Mouse (Mus musculus) heart, embryonic 13.5 days (tissue): Measurements from ENCODE around the gene Sept5. TPM values are rescaled to one million over a fixed set of nuclear protein-coding genes. Genes with fewer than 3 reads are reported as not detected.

Source experiments
- ATAC-seq: fragments of 200-750 bp; cut with Nextera tagmentation; 2 replicates; pipeline ENCODE4 v1.8.0; 2017; ENCODE audit warnings: moderate TSS enrichment; ENCODE audit not compliant: insufficient number of reproducible peaks, low FRiP score, low TSS enrichment; ENCODE audit errors: extremely low read depth
- H3K27ac ChIP-seq: fragments of 300-500 bp; sonication (generic); replicated peaks from 2 replicates; pipeline ENCODE4 v1.5.1; 2015; ENCODE audit warnings: moderate library complexity, mild to moderate bottlenecking, inconsistent platforms
- H3K27me3 ChIP-seq: fragments of 300-500 bp; sonication (generic); replicated peaks from 2 replicates; pipeline ENCODE4 v1.6.1; 2015; ENCODE audit warnings: mild to moderate bottlenecking, inconsistent platforms
- H3K36me3 ChIP-seq: fragments of 300-500 bp; sonication (generic); 2 replicates; pipeline ENCODE4 v1.6.1; 2015; ENCODE audit warnings: mild to moderate bottlenecking, inconsistent platforms
- H3K4me1 ChIP-seq: fragments of 300-500 bp; sonication (generic); 2 replicates; pipeline ENCODE4 v1.6.1; 2015; ENCODE audit warnings: inconsistent platforms
- H3K4me2 ChIP-seq: fragments of 300-500 bp; sonication (generic); 2 replicates; pipeline ENCODE4 v1.6.1; 2015; ENCODE audit warnings: inconsistent platforms, mild to moderate bottlenecking, moderate library complexity
- H3K4me3 ChIP-seq: fragments of 300-500 bp; sonication (generic); 2 replicates; pipeline ENCODE4 v1.5.1; 2015; ENCODE audit warnings: moderate library complexity, mild to moderate bottlenecking, inconsistent platforms
- H3K9ac ChIP-seq: fragments of 300-500 bp; sonication (generic); 2 replicates; pipeline ENCODE4 v1.6.1; 2015; ENCODE audit warnings: inconsistent platforms, mild to moderate bottlenecking, moderate library complexity
- H3K9me3 ChIP-seq: fragments of 300-500 bp; sonication (generic); 2 replicates; pipeline ENCODE4 v1.6.1; 2016; ENCODE audit warnings: inconsistent platforms
- WGBS: fragments of 180-500 bp; shearing (Covaris S2); methylation state at CpG from one replicate; pipeline ENCODE4 v1.1.7; 2015; ENCODE audit warnings: mixed read lengths; 5-methylcytosine and 5-hydroxymethylcytosine counted together
- polyA plus RNA-seq: library from polyadenylated mRNA; unstranded; fragments of >200 nt; fragmentation: Nextera tagmentation; extraction: Ambion mirVana; gene quantifications from 2 replicates; pipeline ENCODE4 v1.2.1, GENCODE M21; 2015

The Sept5 gene
- polyA plus RNA-seq, 1 experiment from 2014 or later: 8.8 TPM

DNA sequence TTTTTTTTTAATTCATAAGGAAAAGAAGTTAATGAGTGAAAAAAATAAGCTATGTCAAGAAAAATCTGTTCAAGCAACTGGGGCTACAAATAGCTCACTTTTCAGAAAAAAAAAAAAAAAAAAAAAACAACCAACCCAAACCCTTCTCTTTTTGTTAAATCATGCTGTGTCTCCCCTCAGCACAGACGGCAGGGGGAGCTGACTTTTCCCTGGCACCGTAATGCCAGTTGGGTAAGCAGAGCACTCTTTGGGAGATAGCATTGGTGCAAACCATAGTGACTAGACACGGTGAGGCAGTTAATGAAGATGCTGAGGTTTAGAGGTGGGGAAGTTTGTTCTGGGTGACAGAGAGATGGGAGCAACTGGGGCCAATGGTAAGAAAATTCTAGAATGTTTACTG is 2.3 kb upstream of the Sept5 start:
- Histone ChIP-seq H3K36me3 (no peaks in the 10 kb centered on the region), H3K4me2 (no peak overlapping the region), H3K27ac (no peak overlapping the region), H3K27me3 (peaks cover 53% of the 10 kb centered on the region), H3K4me1 (peaks cover 14% of the 10 kb centered on the region; the same call in 1 of the 2 replicates), H3K9ac (no peak overlapping the region), H3K9me3 (no peaks in the 10 kb centered on the region), H3K4me3 (no peak overlapping the region)
- 62% methylated on average over 3 of the region's 3 CpGs for WGBS
- ATAC-seq: no peak

DNA sequence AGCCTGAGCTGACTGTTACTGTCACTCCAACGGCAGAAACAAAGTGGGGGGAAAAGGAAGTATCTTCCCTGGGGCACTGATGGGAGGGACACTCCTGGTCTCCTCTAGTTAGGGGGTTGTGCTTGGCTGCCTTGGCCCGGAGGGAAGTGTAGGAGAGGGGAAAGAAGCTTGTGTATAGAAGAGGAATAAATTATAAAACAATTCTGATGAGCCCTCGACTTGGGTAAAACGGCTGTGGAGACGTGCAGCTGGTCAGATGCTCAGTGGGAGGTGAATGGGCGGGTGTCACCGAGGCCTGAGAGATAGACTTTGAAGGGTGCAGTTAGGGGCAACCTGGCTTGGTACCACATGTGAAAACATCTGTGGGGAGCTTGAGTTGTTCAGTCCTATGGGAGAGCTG is 1.4 kb upstream of the Sept5 start:
- H3K36me3 ChIP-seq: no peaks in the 10 kb centered on the region
- no peak overlapping the region for H3K9ac ChIP-seq
- H3K9me3 ChIP-seq: no peaks in the 10 kb centered on the region
- 61% methylated on average over 7 of the region's 7 CpGs for WGBS
- no peak for ATAC-seq
- H3K27ac ChIP-seq: no peak overlapping the region
- no peak overlapping the region for H3K4me3 ChIP-seq
- H3K27me3 ChIP-seq: peaks cover 61% of the 10 kb centered on the region
- no peak overlapping the region for H3K4me2 ChIP-seq
- H3K4me1 ChIP-seq: peaks cover 20% of the 10 kb centered on the region

DNA sequence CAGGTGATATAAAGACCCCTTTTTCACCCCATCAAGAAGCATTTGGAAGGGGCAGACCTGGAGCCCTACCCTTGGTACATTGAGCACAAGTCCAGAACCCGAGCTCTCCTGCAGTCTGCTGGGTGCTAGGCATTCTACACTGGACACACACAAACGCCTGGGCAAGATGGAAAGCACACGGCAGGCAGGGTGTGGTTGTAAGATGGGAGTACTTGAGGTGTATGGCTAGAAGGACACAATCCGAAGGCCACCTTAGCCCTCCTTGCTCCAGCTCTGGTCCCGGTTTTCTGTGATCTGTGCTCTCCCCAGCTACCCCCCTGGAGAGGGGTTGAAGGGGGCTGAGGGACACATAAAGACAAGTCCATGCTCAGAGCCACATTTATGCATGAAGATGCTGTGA is 537 bp upstream of the Sept5 start:
- peak overlapping the region; percentile 89 for H3K9ac ChIP-seq
- H3K9me3 ChIP-seq: no peaks in the 10 kb centered on the region
- H3K4me3 ChIP-seq: peak overlapping the region; percentile 83
- H3K36me3 ChIP-seq: no peaks in the 10 kb centered on the region
- peaks cover 29% of the 10 kb centered on the region for H3K4me1 ChIP-seq
- peaks cover 69% of the 10 kb centered on the region for H3K27me3 ChIP-seq
- H3K27ac ChIP-seq: no peak overlapping the region
- 57% methylated on average over 5 of the region's 5 CpGs for WGBS
- H3K4me2 ChIP-seq: peak overlapping the region; percentile 98
- ATAC-seq: no peak

DNA sequence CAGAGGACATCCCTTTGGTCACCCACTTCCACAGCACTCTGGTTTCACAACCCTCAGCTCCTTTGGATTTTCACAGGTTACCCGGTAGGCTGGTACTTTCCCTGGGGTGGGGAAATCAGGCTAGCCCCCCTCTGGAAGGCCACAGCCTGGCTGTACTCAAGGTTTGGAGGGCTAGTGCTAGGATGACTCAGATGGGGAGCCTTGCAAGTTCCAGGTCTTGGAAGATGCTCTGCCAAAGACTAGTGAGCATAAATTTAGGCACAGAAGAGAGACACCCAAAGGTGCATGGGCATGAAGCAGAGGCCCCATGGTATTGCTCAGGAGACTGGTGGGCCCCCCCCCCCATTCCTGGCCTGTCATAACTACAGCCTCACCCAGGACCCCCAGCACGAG is 810 bp downstream of the Sept5 start:
- H3K4me3 ChIP-seq: peak overlapping the region; percentile 83
- no peaks in the 10 kb centered on the region for H3K36me3 ChIP-seq
- H3K9me3 ChIP-seq: no peaks in the 10 kb centered on the region
- H3K27me3 ChIP-seq: peaks cover 83% of the 10 kb centered on the region
- 36% methylated on average over 2 of the region's 2 CpGs for WGBS
- no peak for ATAC-seq
- H3K27ac ChIP-seq: no peak overlapping the region
- peak overlapping the region; percentile 89 for H3K9ac ChIP-seq
- H3K4me1 ChIP-seq: peaks cover 30% of the 10 kb centered on the region
- H3K4me2 ChIP-seq: peak overlapping the region; percentile 98

DNA sequence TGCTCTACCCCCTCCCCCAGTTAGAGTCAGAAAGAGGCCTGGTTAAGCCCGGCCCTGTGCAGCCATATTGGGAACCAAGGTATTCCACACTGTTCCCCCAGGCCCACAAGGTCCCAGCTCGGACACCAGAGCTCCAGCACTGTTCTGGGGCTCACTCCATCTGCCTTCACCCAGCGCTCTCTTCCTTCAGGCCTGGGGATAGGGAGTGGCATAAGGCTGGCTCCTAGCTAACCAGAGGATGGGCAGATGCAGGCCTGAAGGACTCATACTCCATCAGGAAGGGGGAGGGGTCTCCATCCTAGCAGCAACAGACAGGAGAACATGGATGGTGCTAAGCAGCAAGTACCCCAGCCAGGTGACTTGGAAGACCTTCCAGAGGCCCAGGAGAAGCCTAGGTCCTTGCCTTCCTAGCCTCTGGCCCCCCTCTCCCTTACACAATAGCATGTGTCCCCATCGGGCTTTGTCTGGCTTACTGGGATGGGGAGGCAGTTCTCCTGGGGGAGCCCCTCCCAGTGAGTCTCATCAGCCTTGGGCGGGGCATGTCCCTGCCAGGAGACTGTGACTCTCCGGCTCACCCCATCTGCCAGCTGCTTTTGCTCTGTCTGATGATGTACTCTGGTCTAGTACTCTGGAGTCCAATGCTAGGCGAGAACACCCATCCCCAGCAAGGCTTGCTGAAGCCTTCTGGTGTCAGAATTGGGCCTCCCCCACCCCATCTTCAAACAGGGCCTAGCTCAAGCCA is 1.4 kb downstream of the Sept5 start:
- peak overlapping the region; percentile 89; the same call in 1 of the 2 replicates for H3K9ac ChIP-seq
- 68% methylated on average over 7 of the region's 7 CpGs for WGBS
- peaks cover 86% of the 10 kb centered on the region for H3K27me3 ChIP-seq
- no peaks in the 10 kb centered on the region for H3K36me3 ChIP-seq
- peak overlapping the region; percentile 83 for H3K4me3 ChIP-seq
- no peak for ATAC-seq
- H3K4me2 ChIP-seq: peak overlapping the region; percentile 98
- H3K9me3 ChIP-seq: no peaks in the 10 kb centered on the region
- no peak overlapping the region for H3K27ac ChIP-seq
- peaks cover 30% of the 10 kb centered on the region for H3K4me1 ChIP-seq

DNA sequence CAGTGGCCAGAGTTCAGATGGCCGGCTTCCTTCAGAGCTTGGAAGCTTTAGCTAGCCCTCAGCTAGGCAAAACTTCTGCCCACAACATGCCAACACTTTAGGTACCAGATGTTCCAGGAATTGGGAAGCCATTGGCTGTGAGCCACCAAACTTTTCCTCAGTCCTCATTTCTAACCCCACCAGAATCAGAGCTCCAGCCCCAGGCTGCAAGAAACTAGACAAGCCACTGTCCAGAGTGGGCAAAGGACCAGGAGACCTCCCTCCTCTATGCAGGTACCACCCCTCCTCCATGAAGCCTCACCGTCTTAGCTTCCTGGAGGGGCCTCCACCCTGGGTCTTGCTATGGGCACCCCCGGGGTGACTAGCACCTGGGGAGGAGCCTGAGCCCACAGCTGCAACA is 2.6 kb downstream of the Sept5 start:
- H3K4me2 ChIP-seq: peak overlapping the region; percentile 81; the same call in 1 of the 2 replicates
- H3K9ac ChIP-seq: no peak overlapping the region
- H3K4me1 ChIP-seq: peaks cover 37% of the 10 kb centered on the region
- no peaks in the 10 kb centered on the region for H3K9me3 ChIP-seq
- H3K27ac ChIP-seq: no peak overlapping the region
- H3K36me3 ChIP-seq: no peaks in the 10 kb centered on the region; the same call in 1 of the 2 replicates
- no peak overlapping the region for H3K4me3 ChIP-seq
- H3K27me3 ChIP-seq: peaks cover 90% of the 10 kb centered on the region
- no peak for ATAC-seq
- WGBS: 50% methylated on average over 3 of the region's 3 CpGs

DNA sequence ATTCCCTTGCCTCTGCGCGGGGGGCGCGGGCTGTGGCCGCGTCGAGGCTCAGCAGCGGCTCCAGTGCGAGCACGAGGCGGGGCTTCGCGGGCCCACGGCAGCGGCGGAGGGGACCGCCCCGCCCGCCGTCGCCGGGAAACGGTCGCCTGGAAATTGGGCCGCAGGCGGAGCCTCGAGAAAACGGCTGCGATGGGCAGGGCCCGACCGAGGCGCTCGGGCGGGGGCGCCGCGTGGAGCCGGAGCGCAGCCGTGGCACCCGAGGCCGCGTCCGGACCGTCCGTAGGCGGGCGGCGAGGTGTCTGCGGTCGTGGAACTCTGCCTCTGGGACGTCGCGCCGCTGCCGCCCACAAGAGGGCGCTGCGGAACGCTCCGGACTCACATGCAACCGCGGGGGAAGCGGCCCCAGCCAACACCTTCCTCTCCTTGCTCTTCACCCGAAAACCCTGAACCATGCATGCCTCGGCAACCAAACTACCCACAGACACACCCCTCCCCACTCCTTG is 3.3 kb downstream of the Sept5 start, which contains the start of gene Gm49601:
Gm49601 (minus strand) TSS at position 52 of the 503 bp plus-strand sequence.
- Histone ChIP-seq H3K4me2 (peak within 1 kb of the TSS; percentile 81), H3K9me3 (no peaks in the 10 kb centered on the region), H3K4me3 (peak within 1 kb of the TSS; percentile 58), H3K27me3 (peaks cover 92% of the 10 kb centered on the region), H3K4me1 (peaks cover 44% of the 10 kb centered on the region), H3K27ac (no peak within 1 kb of the TSS), H3K36me3 (no peaks in the 10 kb centered on the region; the same call in 1 of the 2 replicates), H3K9ac (peak within 1 kb of the TSS; percentile 77)
- WGBS: under 1% methylated on average over 65 of the region's 65 CpGs
- no peak for ATAC-seq

DNA sequence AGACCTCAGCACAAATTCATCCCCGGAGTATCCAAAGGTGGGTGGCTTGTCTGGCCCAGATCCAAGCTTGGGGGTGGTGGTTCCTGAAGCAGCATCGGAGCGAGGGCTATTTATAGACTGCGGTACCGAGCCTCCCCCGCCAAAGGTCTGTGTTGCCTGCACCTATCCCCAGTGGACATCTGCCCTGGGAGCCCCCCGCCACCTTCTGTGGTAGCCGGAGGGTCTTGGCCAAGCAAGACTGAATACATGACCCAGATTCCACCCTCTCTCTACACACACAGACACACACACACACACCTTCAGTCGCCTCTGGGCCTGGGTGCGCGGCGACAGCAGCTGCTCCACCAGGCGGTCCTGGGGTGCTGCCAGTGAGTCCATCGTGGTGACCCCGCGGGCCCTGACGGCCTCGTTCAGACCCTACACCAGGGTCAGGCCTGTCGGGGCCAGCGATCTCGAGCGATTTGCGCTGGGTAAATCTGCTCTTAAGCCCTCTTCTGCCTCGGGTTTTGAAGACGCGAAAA is 3.9 kb downstream of the Sept5 start:
- no peaks in the 10 kb centered on the region; the same call in 1 of the 2 replicates for H3K36me3 ChIP-seq
- WGBS: 11% methylated on average over 26 of the region's 26 CpGs
- no peak overlapping the region for H3K27ac ChIP-seq
- peak overlapping the region; percentile 77 for H3K9ac ChIP-seq
- peaks cover 92% of the 10 kb centered on the region for H3K27me3 ChIP-seq
- peaks cover 50% of the 10 kb centered on the region for H3K4me1 ChIP-seq
- H3K4me2 ChIP-seq: peak overlapping the region; percentile 81
- ATAC-seq: no peak
- no peaks in the 10 kb centered on the region for H3K9me3 ChIP-seq
- H3K4me3 ChIP-seq: peak overlapping the region; percentile 58

DNA sequence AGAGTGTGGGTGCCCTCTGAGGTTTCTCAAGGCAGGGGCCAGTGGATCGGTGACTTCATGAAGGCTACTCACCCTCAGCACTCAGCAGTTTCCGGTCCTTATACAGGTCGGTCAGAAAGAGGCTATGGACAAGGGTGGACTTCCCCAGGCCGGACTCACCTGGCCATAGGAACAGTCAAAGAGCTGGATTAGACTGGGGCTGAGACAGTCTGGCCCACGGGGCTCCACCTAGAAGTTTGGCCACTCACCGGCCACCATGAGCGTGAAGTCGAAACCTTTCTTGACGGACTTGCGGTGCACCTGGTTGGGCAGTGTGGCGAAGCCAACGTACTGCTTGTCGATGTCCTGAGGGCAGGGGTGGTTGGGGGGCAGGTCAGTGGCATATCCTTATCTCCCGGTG is 4.7 kb downstream of the Sept5 start:
- Histone ChIP-seq H3K9me3 (no peaks in the 10 kb centered on the region), H3K9ac (no peak overlapping the region), H3K27me3 (peaks cover 92% of the 10 kb centered on the region), H3K27ac (no peak overlapping the region), H3K4me3 (no peak overlapping the region), H3K36me3 (no peaks in the 10 kb centered on the region; the same call in 1 of the 2 replicates), H3K4me1 (peaks cover 55% of the 10 kb centered on the region), H3K4me2 (no peak overlapping the region)
- ATAC-seq: no peak
- WGBS: 36% methylated on average over 14 of the region's 14 CpGs

DNA sequence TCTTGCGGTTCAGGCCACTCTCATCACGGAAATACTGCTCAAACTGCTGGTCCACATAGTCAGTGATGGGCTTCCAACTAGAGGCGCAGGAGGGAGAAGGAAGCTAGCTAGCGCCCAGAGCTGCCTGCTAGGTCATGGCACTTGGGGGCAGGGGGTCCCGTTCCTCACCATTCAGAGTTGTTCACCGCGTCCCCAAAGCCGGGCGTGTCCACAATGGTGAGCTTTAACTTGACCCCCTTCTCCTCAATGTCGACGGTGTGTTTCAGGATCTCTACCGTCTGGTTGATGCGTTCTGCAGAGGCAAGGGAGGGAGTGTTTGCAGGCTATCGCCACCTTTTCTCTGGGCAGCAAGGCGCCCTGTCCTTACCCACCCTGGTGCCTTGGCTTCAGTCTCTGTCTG is 5.1 kb downstream of the Sept5 start:
- H3K4me1 ChIP-seq: peaks cover 54% of the 10 kb centered on the region
- WGBS: 27% methylated on average over 15 of the region's 15 CpGs
- H3K4me3 ChIP-seq: no peak overlapping the region
- H3K27ac ChIP-seq: no peak overlapping the region
- no peak for ATAC-seq
- no peak overlapping the region for H3K9ac ChIP-seq
- H3K4me2 ChIP-seq: no peak overlapping the region
- H3K27me3 ChIP-seq: peaks cover 94% of the 10 kb centered on the region
- H3K9me3 ChIP-seq: no peaks in the 10 kb centered on the region
- H3K36me3 ChIP-seq: no peaks in the 10 kb centered on the region; the same call in 1 of the 2 replicates

DNA sequence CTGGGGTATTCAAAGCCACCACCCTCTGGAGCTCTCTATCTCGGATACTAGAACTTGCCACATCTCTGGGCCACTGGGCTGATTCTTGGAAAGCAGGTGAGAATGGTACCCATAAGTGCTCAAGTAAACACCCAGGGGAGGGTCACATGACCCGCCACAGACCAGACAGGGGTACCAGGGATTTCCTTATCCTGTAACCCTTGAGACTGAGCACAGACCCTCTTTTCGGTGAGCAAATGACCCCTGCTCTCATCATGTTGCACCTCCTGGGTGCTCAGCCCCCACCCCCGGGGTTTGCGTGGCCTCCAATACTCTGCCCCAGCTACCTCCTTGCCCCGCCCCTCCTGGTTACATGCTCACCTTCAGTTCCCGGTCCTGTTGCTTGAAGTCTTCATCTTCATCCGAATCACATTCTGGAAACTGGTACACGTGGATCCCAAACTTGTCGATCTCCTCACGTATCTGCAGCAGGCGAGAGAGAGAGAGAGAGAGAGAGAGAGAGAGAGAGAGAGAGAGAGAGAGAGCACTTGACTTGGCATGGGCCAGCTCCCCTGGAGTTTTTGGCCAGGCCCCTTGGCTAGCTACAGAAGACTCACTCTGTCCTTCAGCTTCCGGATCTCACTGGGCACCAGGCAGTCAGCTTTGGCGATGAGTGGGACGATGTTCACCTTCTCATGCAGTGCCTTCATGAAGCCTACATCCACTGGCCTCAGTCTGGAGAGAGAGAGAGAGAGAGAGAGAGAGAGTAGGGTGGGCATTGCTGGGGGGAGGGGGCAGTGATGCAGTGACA is 5.8 kb downstream of the Sept5 start:
- 27% methylated on average over 14 of the region's 15 CpGs for WGBS
- H3K9ac ChIP-seq: no peak overlapping the region
- no peaks in the 10 kb centered on the region; the same call in 1 of the 2 replicates for H3K36me3 ChIP-seq
- H3K4me3 ChIP-seq: no peak overlapping the region
- H3K4me2 ChIP-seq: no peak overlapping the region
- peaks cover 99% of the 10 kb centered on the region for H3K27me3 ChIP-seq
- H3K9me3 ChIP-seq: no peaks in the 10 kb centered on the region
- H3K27ac ChIP-seq: no peak overlapping the region
- no peak for ATAC-seq
- H3K4me1 ChIP-seq: peaks cover 50% of the 10 kb centered on the region
